Mouse (Mus musculus) common myeloid progenitor, adult 5-6 weeks (primary cell): ENCODE results near the gene Traf7. TPM values are rescaled to one million over a fixed set of nuclear protein-coding genes. Genes with fewer than 3 reads are reported as not detected.

Experiments used
- ATAC-seq: replicated peaks from 2 replicates; pipeline ENCODE4 v1.8.0; 2016; ENCODE audit warnings: low read depth, mild to moderate bottlenecking, moderate TSS enrichment, inconsistent platforms; ENCODE audit not compliant: poor library complexity, severe bottlenecking
- total RNA-seq: library from RNA; stranded (forward); fragments of 200-1000, 187-1606 nt; gene quantifications from 2 replicates; pipeline ENCODE4 v1.2.3, GENCODE M21; 2017

The Traf7 gene
- total RNA-seq, 1 experiment from 2014 or later: 60.5 TPM

DNA sequence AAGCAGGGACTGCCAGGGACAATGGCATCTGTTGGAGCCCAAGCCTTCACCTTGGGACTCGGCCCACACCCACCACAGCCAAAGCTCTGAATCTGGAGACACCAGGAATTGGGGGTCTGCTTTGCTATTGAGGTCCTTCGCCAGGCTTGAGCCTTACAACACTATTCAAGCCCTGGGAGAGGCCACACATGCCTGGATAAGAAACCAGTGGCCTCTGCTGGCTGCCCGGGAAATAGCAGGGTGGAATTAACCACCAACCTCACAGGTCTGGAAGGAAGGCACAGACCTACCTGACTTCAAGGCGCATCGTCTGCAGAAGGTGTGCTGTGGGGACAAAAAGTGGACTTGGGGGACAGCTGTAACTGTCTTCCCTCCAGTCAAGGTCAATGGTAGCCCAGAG, 14.1 kb downstream of the Traf7 start:
- peak; percentile 74 for ATAC-seq

DNA sequence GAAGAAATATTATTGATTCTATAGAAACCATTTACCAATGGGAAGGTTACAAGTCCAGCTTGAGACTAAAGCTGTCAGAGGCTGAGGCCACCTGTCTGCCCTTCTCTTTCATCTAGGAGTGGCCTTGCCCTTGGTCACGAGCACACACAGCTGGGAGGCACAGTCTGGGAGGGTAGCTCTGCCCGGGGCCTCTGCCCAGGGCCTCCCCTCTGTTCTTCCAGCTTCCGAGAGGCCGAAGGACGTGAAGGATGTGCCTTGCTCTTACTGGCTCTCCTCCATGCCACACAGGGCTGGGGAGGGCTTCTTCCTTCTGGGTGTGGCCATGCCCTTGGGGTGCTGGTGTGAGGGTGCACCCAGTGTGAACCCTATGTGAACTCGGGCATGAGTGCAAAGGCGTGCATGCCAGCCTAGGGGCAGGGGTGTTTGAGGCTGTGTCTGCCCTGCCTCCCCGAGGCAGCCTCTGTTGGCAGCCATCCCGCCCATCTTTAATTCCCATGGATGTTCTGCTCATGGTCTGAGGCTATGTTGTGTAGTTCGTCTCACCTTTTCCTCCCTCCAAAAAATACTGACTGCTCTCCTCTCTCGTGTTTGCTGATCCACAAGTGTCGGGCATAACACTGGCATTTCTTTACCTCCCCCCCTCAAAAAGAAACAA, 19.8 kb downstream of the Traf7 start:
- no peak for ATAC-seq

DNA sequence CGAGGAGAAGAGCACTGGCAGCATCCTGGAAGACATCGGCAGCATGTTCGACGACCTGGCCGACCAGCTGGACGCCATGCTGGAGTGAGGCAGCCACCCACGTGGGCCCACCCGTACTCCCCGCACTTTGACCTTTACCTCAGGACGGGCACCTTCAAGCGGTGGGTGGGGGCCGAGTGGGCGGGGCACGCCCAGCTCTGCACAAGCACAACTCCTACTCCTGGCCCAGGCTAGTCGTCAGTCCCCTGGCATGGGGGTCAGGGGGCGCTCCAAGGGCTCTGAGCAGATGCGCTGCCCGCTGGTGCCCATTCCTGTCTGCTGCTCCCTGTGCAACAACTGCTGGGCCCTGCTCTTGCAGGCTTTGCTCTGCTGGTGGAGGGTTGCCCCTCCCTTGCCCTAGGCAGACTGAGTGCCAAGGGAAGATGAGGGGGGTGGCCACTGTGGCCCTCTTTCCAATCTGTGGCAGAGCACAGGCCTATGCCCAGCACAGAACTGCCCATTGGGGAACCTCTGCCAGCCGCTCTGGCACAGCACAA, 20.5 kb downstream of the Traf7 start:
- no peak for ATAC-seq

DNA sequence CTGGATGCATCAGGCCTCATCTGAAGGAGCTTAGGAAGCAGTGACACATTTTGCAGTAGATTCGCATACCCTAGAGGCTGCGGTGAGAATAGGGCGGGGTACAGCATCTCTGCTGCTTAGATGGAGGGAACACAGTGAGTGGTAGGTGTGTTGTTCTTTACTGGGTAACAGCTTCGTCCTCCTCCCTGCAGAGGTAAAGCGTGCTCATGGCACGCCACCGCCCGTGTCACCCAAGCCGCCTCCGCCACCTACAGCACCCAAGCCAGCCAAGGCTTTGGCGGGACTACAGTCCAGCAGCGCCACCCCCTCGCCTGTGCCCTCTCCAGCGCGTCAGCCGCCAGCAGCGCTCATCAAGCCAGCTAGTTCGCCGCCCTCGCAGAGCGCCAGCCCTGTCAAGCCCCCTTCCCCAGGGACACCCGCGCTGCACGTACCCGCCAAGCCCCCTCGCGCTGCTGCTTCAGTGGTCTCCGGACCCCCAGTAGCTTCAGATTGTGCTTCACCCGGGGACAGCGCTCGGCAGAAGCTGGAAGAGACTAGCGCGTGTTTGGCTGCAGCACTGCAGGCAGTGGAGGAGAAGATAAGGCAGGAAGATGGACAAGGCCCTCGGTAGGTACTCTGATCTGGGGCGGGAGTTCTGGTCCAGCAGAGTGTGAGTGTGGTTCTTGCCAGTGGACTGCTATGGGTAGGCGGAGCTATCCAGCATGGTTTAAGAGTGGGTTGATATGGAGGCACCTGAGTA, 21.2 kb downstream of the Traf7 start:
- peak; percentile 7; the same call in 1 of the 2 replicates for ATAC-seq

DNA sequence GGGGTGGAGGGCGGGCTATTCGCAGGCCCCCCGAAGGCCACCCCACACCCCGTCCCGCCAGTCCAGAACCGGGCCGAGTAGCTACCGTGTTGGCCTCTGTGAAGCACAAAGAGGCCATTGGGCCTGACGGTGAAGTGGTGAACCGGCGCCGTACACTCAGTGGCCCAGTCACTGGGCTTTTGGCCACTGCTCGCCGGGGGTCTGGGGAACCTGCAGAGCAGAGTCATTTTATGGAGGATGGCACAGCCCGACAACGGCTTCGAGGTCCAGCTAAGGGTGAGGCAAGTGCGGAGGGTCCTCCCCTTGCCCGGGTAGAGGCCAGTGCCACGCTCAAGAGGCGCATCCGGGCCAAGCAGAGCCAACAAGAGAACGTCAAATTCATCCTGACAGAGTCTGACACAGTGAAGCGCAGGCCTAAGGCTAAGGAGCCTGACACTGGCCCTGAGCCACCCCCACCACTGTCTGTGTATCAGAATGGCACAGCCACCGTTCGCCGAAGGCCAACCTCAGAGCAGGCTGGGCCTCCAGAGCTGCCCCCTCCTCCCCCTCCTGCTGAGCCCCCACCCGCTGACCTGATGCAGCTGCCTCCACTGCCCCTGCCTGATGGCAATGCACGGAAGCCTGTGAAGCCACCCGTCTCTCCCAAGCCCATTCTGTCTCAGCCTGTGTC, 22.3 kb downstream of the Traf7 start:
- ATAC-seq: no peak

DNA sequence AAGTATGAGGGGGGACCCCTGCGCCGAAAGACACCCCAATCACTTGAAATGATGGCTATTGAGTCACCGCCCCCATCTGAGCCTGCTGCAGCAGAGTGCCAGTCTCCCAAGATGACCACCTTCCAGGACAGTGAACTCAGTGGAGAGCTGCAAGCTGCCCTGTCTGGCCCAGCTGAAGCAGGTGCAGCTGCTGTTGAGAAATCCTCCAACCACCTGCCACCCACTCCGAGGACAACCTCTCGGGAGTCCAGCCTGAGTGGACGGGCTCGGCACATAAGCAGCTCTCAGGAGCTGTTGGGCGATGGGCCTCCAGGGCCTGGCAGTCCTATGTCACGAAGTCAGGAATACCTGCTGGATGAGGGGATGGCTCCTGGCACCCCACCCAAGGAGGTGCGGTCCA, 23.7 kb downstream of the Traf7 start:
- ATAC-seq: no peak

DNA sequence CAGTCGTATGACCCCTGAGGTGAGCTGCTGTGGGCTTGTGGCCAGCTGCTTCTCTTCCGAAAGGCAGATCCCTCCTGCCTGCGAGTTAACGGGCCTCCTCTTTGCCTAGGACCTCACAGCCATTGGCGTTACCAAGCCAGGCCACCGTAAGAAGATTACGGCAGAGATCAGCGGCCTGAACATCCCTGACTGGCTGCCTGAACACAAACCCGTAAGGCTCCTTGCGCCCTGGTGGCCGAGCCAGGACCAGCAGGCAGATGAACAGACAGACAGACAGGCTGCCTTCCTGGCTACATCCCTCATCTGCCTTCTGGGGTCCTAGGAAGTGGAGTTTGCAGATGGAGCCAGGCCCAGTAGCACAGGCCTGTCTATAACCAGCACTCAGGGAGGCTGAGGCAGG, 25.5 kb downstream of the Traf7 start:
- ATAC-seq: 0 out of 2 replicates have a peak, but pooled peaks have one; percentile 43

DNA sequence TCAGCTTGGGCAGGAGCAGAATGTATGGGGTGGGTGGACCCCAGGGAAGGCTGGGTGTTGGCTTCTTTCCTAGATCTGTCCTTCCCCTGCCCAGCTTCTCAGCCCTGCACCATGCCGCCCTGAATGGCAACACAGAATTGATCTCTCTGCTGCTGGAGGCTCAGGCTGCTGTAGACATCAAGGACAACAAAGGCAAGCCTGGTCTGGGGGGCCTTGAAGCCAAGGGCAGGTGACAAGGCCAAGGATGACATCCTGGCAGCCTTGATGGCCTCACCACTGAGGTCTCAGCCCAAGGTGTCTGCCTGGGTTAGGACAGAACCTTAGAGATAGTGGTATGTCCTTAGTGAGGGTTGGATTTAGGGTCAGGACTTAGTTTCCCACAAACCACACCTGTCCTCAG, 31.7 kb downstream of the Traf7 start:
- no peak for ATAC-seq

DNA sequence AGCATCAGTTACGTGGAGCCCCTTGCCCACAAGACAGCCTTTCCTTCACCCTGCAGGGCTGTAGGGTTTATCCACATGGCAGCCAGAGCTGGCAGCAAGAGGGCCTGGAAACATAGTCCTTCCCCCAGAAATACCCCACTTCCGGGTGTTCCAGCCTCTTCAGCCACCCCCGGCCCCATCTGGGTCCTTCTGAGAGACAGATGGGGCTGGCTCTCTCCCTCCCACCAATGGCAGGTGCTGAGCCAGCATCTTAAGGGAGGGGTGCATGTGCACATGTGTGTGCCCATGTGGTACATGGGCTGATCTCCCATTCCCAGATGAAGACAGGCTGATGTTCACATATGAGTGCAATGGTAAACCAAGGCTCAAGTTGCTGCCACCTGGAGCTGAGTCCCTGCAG, 32.3 kb downstream of the Traf7 start:
- ATAC-seq: no peak

DNA sequence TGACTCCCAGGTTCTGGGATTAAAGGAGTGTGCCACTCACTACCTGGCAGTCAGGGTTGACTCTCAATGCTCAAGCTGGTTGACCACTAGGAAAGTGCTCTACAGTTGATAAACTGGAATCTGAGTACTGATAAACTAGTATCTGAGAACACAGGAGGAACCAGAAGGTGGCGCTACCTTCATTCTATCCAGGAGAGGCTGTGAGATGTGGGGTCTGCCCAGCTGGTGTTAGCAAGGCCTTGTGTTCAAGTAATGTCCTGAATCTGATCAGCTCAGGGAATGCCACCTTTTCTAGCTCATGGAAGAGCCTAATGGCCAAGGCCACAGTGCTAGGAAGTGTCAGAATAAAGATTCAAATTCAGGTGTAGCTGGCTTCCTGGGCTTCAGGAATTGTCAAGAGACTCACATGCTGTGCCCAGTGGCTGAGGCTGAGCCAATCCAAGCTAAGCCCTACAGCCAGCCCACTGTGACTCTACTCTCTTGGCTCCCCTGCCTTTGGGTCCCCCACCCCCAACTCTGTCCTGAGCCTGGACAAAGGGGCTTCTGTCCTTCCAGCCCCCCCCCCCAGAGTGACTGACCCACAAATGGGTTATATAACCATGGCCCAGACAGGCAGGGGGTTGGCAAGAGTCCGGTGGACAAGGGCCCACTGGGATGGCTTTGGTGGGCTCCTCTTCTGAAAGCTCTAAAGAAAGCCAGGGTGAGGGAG, 33.0 kb downstream of the Traf7 start:
- peak; percentile 70 for ATAC-seq

DNA sequence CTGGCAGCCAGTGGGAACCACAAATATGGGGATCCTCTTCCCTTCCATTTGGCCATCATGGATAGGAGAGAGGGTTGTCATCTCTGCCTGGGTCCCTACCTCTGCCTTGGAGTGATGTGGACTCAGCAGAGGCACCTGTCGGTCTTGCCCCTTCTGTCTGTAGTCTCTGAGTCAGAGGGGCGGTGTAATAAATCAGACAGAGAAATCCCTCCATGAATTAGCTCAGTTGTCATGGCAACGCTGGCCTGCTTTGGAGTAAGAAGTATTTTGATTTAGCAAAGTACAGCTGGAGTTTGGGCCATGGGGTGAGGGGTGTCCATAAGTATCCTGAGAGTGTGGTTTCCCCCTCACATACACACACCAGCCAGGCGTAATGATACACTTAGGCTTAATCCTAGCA, 37.3 kb downstream of the Traf7 start:
- ATAC-seq: no peak

DNA sequence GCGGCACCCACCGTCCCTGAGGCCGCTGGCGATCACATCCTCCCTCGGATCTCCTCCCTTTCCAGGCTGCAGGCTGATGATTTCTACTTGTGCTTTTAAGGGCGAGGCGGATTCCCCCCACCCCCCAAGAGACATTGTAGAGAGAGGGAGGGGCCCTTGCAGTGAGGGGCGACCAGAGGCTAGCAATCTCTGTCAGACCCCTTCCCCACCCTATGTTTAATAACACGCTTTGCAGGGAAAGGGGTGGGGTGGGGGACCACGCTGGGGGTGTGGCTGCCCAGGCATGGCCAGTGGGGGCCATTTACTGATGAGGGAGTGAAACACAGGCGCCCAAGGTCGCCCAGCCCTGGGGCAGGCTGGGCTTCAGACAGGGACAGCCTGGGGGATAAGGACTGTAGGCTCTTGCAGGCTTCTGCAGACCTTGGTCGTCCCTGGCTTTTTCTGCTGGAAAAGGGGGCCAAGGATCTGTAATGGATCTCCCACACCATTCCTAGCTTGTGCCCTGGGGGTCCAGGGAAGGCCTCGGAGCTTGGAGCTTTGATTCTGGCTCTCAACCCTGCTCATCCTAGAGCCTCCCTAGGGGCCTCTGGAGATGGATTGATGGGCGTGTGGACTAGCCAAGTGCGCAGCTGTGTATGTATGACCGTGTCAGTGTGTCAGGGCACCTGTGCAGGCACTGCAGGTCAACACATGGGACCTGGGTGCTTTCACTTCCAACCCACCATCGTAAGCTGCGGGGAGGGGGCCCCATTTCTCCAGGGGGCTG, 38.3 kb downstream of the Traf7 start:
- ATAC-seq: no peak

DNA sequence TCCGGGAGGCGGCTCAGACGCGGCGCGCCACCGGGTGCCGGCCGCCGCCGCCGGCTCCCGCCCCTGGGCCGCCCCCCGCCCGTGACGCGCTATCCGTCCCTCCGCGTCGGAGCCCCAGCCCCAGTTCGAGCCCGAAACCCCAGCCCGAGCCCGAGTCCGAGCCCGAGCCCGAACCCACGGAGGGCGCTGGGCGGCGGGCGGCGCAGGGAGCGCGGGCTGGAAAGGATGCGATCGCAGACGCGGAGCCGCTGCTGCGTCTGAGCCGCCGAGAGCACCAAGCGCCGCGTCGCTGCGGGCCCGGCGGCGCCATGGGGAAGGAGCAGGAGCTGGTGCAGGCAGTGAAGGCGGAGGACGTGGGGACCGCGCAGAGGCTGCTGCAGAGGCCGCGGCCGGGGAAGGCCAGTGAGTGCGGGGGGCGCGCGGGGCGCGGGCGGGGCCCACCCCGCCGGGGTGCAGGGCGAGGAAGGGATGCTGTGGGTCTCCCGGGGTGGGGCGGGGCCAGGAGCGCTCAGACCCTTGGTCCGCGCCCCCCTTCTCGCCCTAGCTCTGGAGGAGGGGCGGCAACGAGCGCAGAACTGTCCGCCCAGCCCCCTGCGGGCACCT, 39.0 kb downstream of the Traf7 start:
- peak; percentile 36; the same call in 1 of the 2 replicates for ATAC-seq

DNA sequence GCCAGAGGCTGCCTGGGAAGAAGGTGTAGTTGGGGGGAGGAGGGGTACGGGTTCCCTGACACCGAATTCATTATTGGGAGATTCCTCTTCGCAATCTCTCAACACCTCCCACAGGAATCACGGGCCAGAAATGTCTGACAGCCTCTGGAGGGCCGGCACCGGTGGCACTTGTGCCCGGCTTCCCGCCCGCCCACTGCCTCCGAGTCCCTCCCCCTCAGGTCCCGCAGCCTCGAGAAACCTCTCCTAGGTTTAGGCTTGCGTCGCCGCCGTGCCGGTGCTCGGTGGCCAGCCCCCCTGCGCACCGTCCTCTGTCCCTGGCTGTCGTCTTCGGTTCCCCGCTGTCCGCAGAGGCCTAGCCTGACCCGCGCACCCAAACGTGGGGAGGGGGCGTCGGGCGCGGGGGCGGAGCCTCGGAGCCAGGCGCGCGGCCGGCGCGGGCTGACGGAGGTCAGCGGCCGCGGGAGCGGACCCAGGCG, 39.5 kb downstream of the Traf7 start, which contains the start of gene Caskin1:
TSS of gene Caskin1 (plus strand) at position 416 of the 476 bp plus-strand sequence.
- peak; percentile 31; the same call in 1 of the 2 replicates for ATAC-seq

DNA sequence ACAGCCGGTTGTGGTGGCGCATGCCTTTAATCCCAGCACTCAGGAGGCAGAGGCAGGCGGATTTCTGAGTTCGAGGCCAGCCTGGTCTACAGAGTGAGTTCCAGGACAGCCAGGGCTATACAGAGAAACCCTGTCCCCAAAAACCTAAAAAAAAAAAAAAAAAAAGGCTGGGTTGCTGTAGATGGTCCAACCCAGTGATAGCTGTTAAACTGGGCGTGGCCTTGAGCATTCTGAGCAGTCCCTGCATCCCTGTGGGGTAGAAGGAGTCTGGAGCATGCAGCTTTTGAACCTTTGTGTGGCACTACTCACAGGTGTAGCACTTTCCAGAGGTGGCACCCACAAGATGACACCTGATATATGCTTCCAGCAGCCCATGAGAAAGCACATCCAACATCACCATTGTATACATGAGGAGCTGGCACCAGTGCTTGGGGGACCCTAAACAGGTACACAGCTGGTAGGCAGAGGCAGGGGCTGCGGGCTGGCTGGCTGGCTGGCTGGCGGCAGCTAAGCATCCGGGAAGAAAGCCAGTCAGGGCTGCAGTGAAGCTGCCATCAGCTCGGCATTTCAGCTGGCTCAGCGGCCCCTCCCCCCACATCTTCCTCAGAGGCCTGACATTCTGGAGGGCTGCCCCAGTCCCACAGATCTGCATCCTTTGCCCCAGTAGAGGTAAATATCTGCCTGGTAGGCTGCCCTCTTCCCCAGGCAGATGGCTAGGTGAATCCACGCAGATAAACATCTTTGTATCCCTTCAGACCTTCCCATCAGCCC, 42.5 kb downstream of the Traf7 start:
- ATAC-seq: no peak

DNA sequence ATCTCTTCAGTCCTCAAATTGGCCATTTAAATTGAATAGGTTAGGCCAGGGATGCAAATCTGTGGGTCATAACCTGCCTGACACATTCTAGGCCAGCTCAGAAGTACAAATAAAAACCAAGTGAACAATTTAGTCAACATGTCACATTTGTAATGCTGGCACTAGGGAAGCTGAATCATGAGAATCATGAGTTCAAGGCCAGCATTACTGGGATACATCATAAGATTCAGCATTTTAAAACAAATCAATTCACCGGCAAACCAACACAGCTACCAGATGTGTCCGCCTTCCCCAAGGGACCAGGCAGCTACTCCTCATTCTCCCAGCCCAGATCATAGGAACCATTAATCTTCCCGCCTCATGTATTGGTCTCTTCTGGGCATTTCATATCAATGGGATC, 44.2 kb downstream of the Traf7 start:
- ATAC-seq: no peak

DNA sequence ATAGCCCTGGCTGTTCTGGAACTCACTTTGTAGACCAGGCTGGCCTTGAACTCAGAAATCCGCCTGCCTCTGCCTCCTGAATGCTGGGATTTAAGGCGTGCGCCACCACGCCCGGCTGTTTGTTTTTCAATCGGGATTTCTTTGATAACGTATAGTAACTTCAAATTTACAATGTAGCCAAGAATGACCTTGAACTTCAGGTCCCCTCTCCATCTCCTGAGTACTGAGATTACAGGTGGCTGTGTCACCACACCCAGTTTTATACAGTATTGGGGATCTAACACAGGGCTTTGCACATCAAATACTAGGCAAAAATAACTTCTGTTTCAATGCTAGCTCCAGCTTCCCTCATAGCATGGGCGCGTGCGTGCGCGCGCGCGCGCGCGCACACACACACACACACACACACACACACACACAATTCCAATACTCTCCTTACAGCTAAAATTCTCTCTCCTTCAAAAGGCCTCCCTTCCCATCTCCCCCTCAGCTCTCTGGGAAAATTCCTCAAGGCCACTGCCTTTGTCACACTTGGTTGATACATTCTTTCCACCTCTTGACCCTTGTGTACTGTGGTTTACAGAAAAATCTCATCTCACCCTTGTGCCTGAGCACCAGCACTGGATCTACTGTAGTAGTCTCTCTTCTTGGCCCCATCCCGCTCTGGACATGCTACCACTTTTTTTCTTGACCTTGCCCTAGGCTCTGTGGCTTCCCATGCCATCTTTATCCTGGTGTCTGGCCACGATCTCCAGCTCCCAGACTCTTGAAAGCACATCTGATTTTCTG, 46.5 kb downstream of the Traf7 start:
- no peak for ATAC-seq
